Mouse (Mus musculus): ENCODE data around the gene Slc33a1. TPM values are rescaled to one million over a fixed set of nuclear protein-coding genes. Genes with fewer than 3 reads are reported as not detected.

Gene Slc33a1
- polyA plus RNA-seq, 1 experiment from 2014 or later: 21.8 TPM

GRCm38 (mm10) chr3:63949837-63950236 is 14.7 kb downstream of the Slc33a1 start:
- no peak overlapping the region for H3K4me2 ChIP-seq (ENCODE audit: low read length)
- ATAC-seq: no peak
- H3K9ac ChIP-seq (ENCODE audit: low read depth, low read length): no peak overlapping the region
- no peaks in the 10 kb centered on the region for H3K36me3 ChIP-seq (ENCODE audit: control insufficient read depth, insufficient read depth, low read length)
- H3K4me3 ChIP-seq (ENCODE audit: low read length): no peak overlapping the region
- no peaks in the 10 kb centered on the region for H3K9me3 ChIP-seq (ENCODE audit: control insufficient read depth, low read length)
- no peak overlapping the region for H3K27ac ChIP-seq (ENCODE audit: low read depth, low read length)
- no peaks in the 10 kb centered on the region for H3K4me1 ChIP-seq (ENCODE audit: control insufficient read depth, insufficient read depth, low read depth, low read length)
- WGBS: 84% methylated on average over 3 of the region's 3 CpGs
- no peaks in the 10 kb centered on the region for H3K27me3 ChIP-seq (replicated peaks; ENCODE audit: control insufficient read depth, insufficient read depth, low read length)

DNA sequence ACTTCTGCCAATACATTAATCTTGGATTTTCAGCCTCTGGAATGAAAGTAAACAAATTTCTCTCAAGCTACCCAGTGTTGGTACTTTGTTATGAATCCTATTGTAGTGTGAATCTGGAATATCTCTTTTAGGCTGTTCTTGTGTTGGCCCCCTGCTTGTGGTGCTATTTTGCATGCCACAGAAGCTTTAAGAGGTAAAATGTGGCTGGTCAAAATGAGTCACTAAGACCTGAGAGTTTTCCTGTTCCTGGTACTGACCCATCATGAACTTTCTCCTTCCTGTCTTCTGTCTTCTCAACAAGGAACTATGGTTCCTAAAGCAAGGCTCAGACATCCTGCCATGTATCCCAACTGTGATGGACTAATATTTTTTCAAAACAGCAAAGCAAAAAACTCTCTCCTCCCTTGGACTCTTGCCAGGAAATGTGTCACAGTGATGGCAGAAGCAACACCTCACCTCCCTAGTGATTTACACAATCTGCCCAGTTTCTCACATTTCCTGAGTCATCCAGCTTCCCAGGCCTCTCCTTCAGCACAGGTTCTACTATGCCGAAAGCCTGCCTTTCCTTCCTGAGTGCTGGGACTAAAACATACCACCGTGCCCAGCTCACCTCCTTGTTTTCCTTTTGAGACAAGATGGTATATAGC is 23.2 kb downstream of the Slc33a1 start:
- no peaks in the 10 kb centered on the region for H3K9me3 ChIP-seq (ENCODE audit: control insufficient read depth, low read length)
- H3K4me1 ChIP-seq (ENCODE audit: control insufficient read depth, insufficient read depth, low read depth, low read length): no peaks in the 10 kb centered on the region
- H3K27ac ChIP-seq (ENCODE audit: low read depth, low read length): no peak overlapping the region
- no peak overlapping the region for H3K9ac ChIP-seq (ENCODE audit: low read depth, low read length)
- no peaks in the 10 kb centered on the region for H3K27me3 ChIP-seq (replicated peaks; ENCODE audit: control insufficient read depth, insufficient read depth, low read length)
- no peak overlapping the region for H3K4me3 ChIP-seq (ENCODE audit: low read length)
- peaks cover 2% of the 10 kb centered on the region; the same call in 1 of the 2 replicates for H3K36me3 ChIP-seq (ENCODE audit: control insufficient read depth, insufficient read depth, low read length)
- 87% methylated on average over 2 of the region's 2 CpGs for WGBS
- no peak for ATAC-seq
- no peak overlapping the region for H3K4me2 ChIP-seq (ENCODE audit: low read length)

DNA sequence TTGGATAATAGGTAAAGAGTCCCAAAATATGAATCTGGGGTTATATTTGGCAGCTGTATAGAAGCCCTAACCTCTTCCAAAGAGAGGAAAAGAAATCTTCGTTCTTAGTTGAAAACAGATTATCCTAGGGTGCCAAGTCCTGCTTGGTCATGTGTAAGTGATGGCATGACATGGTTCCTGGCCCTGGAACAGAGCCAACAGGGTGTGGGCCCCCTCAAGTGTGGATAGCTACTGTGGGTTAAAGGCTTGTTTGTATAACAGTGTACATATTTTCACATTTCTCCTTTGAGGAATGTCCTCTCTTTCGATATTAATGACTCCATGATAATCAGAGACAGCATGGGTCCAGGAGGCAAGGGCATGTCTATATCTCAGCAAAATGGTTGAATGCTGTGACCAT is 25.6 kb downstream of the Slc33a1 start:
- H3K27ac ChIP-seq (ENCODE audit: low read depth, low read length): no peak overlapping the region
- WGBS: 72% methylated on average over 2 of the region's 2 CpGs
- no peak for ATAC-seq

GRCm38 (mm10) chr3:63928878-63929859 is 35.4 kb downstream of the Slc33a1 start, which contains the start of gene E130311K13Rik:
TSS of gene E130311K13Rik (minus strand) at chr3:63929472.
- Histone ChIP-seq H3K4me3 (ENCODE audit: low read length) (peak within 1 kb of the TSS; percentile 62), H3K4me2 (ENCODE audit: low read length) (peak within 1 kb of the TSS; percentile 78), H3K36me3 (ENCODE audit: control insufficient read depth, insufficient read depth, low read length) (no peaks in the 10 kb centered on the region; the same call in 1 of the 2 replicates), H3K4me1 (ENCODE audit: control insufficient read depth, insufficient read depth, low read depth, low read length) (no peaks in the 10 kb centered on the region; the same call in 1 of the 2 replicates), H3K9ac (ENCODE audit: low read depth, low read length) (peak within 1 kb of the TSS; percentile 86), H3K27ac (ENCODE audit: low read depth, low read length) (peak within 1 kb of the TSS; percentile 77), H3K27me3 (replicated peaks; ENCODE audit: control insufficient read depth, insufficient read depth, low read length) (no peaks in the 10 kb centered on the region), H3K9me3 (ENCODE audit: control insufficient read depth, low read length) (no peaks in the 10 kb centered on the region)
- peak; percentile 98 for ATAC-seq
- 4% methylated on average over 48 of the region's 48 CpGs for WGBS

More for the DNA sequence above, 25.6 kb downstream of the Slc33a1 start:
- no peaks in the 10 kb centered on the region for H3K9me3 ChIP-seq (ENCODE audit: control insufficient read depth, low read length)
- H3K4me2 ChIP-seq (ENCODE audit: low read length): no peak overlapping the region
- H3K27me3 ChIP-seq (replicated peaks; ENCODE audit: control insufficient read depth, insufficient read depth, low read length): no peaks in the 10 kb centered on the region
- H3K4me3 ChIP-seq (ENCODE audit: low read length): no peak overlapping the region
- H3K9ac ChIP-seq (ENCODE audit: low read depth, low read length): no peak overlapping the region
- H3K4me1 ChIP-seq (ENCODE audit: control insufficient read depth, insufficient read depth, low read depth, low read length): no peaks in the 10 kb centered on the region
- H3K36me3 ChIP-seq (ENCODE audit: control insufficient read depth, insufficient read depth, low read length): peaks cover under 1% of the 10 kb centered on the region; the same call in 1 of the 2 replicates

DNA sequence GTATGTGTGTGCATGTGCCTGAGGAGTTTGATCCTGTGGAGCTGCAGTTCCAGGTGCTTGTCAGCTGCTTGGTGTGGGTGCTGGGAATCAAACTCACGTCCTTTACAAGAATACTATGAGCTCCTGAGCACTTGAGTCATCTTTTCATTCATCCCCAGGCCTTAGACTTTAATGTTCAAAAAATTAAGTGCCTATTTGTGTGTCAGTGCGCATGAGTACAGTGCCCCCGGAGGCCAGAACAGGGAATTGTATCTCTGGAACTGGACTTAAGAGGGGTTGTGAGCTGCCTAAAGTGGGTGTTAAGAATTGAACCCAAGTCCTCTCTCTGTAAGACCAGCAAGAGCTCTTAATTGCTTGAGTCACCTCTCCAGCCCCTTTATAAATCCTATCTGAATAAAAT is 44.9 kb downstream of the Slc33a1 start:
- Histone ChIP-seq H3K4me2 (ENCODE audit: low read length) (no peak overlapping the region), H3K4me1 (ENCODE audit: control insufficient read depth, insufficient read depth, low read depth, low read length) (no peaks in the 10 kb centered on the region), H3K27me3 (replicated peaks; ENCODE audit: control insufficient read depth, insufficient read depth, low read length) (no peaks in the 10 kb centered on the region), H3K36me3 (ENCODE audit: control insufficient read depth, insufficient read depth, low read length) (peaks cover 3% of the 10 kb centered on the region; the same call in 1 of the 2 replicates), H3K4me3 (ENCODE audit: low read length) (no peak overlapping the region), H3K27ac (ENCODE audit: low read depth, low read length) (no peak overlapping the region), H3K9ac (ENCODE audit: low read depth, low read length) (no peak overlapping the region), H3K9me3 (ENCODE audit: control insufficient read depth, low read length) (no peaks in the 10 kb centered on the region)
- 53% methylated on average over 3 of the region's 3 CpGs for WGBS
- ATAC-seq: no peak

GRCm38 (mm10) chr3:63910301-63910700 is 54.3 kb downstream of the Slc33a1 start:
- 88% methylated on average over 4 of the region's 4 CpGs for WGBS
- Histone ChIP-seq H3K27ac (ENCODE audit: low read depth, low read length) (no peak overlapping the region), H3K4me3 (ENCODE audit: low read length) (no peak overlapping the region), H3K4me2 (ENCODE audit: low read length) (no peak overlapping the region), H3K9me3 (ENCODE audit: control insufficient read depth, low read length) (no peaks in the 10 kb centered on the region), H3K27me3 (replicated peaks; ENCODE audit: control insufficient read depth, insufficient read depth, low read length) (no peaks in the 10 kb centered on the region), H3K9ac (ENCODE audit: low read depth, low read length) (no peak overlapping the region), H3K4me1 (ENCODE audit: control insufficient read depth, insufficient read depth, low read depth, low read length) (peaks cover 1% of the 10 kb centered on the region; the same call in 1 of the 2 replicates), H3K36me3 (ENCODE audit: control insufficient read depth, insufficient read depth, low read length) (no peaks in the 10 kb centered on the region; the same call in 1 of the 2 replicates)
- no peak for ATAC-seq

DNA sequence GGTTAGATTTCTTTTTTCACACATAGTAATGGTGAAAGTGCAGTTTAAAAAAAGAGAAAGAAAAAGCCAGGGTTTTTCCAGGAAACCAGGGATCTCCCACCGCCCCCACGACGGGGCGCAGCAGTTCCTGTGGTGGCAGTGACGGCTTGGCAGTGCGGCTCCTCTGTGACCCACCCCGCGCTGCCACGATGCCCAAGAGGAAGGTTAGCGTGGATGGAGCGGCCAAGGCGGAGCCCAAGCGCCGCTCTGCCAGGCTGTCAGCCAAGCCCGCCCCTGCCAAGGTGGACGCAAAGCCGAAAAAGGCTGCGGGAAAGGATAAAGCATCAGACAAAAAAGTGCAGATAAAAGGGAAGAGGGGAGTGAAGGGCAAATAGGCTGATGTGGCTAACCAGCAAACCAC is 59.3 kb downstream of the Slc33a1 start:
- Histone ChIP-seq H3K36me3 (ENCODE audit: control insufficient read depth, insufficient read depth, low read length) (no peaks in the 10 kb centered on the region), H3K27ac (ENCODE audit: low read depth, low read length) (no peak overlapping the region), H3K9me3 (ENCODE audit: control insufficient read depth, low read length) (no peaks in the 10 kb centered on the region), H3K4me1 (ENCODE audit: control insufficient read depth, insufficient read depth, low read depth, low read length) (peaks cover 3% of the 10 kb centered on the region; the same call in 1 of the 2 replicates), H3K27me3 (replicated peaks; ENCODE audit: control insufficient read depth, insufficient read depth, low read length) (no peaks in the 10 kb centered on the region), H3K9ac (ENCODE audit: low read depth, low read length) (peak overlapping the region; percentile 71), H3K4me2 (ENCODE audit: low read length) (peak overlapping the region; percentile 89), H3K4me3 (ENCODE audit: low read length) (peak overlapping the region; percentile 44)
- WGBS: 2% methylated on average over 18 of the region's 18 CpGs
- 0 out of 2 replicates have a peak, but pooled peaks have one; percentile 68 for ATAC-seq

GRCm38 (mm10) chr3:63904157-63904556 is 60.4 kb downstream of the Slc33a1 start:
- no peak overlapping the region for H3K4me2 ChIP-seq (ENCODE audit: low read length)
- no peaks in the 10 kb centered on the region for H3K27me3 ChIP-seq (replicated peaks; ENCODE audit: control insufficient read depth, insufficient read depth, low read length)
- no peaks in the 10 kb centered on the region for H3K36me3 ChIP-seq (ENCODE audit: control insufficient read depth, insufficient read depth, low read length)
- 74% methylated on average over 2 of the region's 2 CpGs for WGBS
- ATAC-seq: no peak
- H3K4me3 ChIP-seq (ENCODE audit: low read length): no peak overlapping the region
- H3K4me1 ChIP-seq (ENCODE audit: control insufficient read depth, insufficient read depth, low read depth, low read length): peaks cover 10% of the 10 kb centered on the region
- no peak overlapping the region for H3K9ac ChIP-seq (ENCODE audit: low read depth, low read length)
- H3K27ac ChIP-seq (ENCODE audit: low read depth, low read length): no peak overlapping the region
- H3K9me3 ChIP-seq (ENCODE audit: control insufficient read depth, low read length): no peaks in the 10 kb centered on the region
